Mouse (Mus musculus): ENCODE measurements at regions not wholly inside any gene's neighbourhood (a gene's known extent, or its start where the extent isn't known, plus 50 kb on each side); places are given as distances from the start of the nearest gene placed in this dataset.

DNA sequence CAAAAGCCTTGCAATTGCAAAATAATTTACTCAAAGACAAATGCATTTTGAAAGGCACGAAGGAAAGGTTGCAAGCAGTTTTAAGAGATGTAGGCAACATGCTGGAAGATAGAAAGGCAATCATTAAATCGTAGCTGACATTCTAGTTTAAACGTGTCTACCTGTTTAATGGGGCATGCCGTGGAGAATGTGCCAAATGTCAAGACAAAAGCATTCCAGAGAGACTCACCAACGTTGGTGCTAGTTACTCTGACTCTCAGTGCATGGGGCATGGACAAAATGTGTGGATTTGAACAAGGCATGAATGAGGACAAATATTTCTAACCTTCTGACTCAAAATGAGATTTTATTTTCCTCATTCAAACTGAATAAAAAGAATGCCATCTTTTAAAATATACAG is 586.3 kb downstream of the Slitrk6 start:
- TF ChIP-seq CTCF (IDR thresholded peaks at IDR 0.05; ENCODE audit: low read depth) (no peak), EP300 (IDR thresholded peaks at IDR 0.05; ENCODE audit: low read depth) (no peak)

All from liver, embryonic 14.5 days (tissue).